Mouse (Mus musculus) heart, embryonic 16.5 days (tissue): ENCODE measurements around the gene Olfr180. TPM values are rescaled to one million over a fixed set of nuclear protein-coding genes. Genes with fewer than 3 reads are reported as not detected.

Experiments
- ATAC-seq: fragments of 200-750 bp; cut with Nextera tagmentation; replicated peaks from 2 replicates; pipeline ENCODE4 v1.8.0; 2017; ENCODE audit warnings: moderate number of reproducible peaks; ENCODE audit not compliant: insufficient read depth, low FRiP score; ENCODE audit errors: extremely low read depth
- H3K27ac ChIP-seq: fragments of 300-500 bp; sonication (generic); 2 replicates; pipeline ENCODE4 v1.5.1; 2014; ENCODE audit warnings: mild to moderate bottlenecking, low read length, control low read depth, moderate library complexity
- H3K27me3 ChIP-seq: fragments of 300-500 bp; sonication (generic); 2 replicates; pipeline ENCODE4 v1.6.1; 2014; ENCODE audit warnings: low read length, mixed read lengths; ENCODE audit not compliant: control insufficient read depth, insufficient read depth
- H3K36me3 ChIP-seq: fragments of 300-500 bp; sonication (generic); 2 replicates; pipeline ENCODE4 v1.6.1; 2014; ENCODE audit not compliant: control insufficient read depth, insufficient read depth
- H3K4me1 ChIP-seq: fragments of 300-500 bp; sonication (generic); 2 replicates; pipeline ENCODE4 v1.6.1; 2014; ENCODE audit warnings: low read length, mixed read lengths; ENCODE audit not compliant: control insufficient read depth, insufficient read depth
- H3K4me2 ChIP-seq: fragments of 300-500 bp; sonication (generic); 2 replicates; pipeline ENCODE4 v1.6.1; 2014; ENCODE audit warnings: low read depth, mild to moderate bottlenecking, control low read depth, low read length
- H3K4me3 ChIP-seq: fragments of 300-500 bp; sonication (generic); 2 replicates; pipeline ENCODE4 v1.5.1; 2014; ENCODE audit warnings: mild to moderate bottlenecking, control low read depth, low read length
- H3K9ac ChIP-seq: fragments of 300-500 bp; sonication (generic); 2 replicates; pipeline ENCODE4 v1.6.1; 2014; ENCODE audit warnings: low read length, control low read depth
- H3K9me3 ChIP-seq: fragments of 300-500 bp; sonication (generic); replicated peaks from 2 replicates; pipeline ENCODE4 v1.6.1; 2016; ENCODE audit warnings: low read length; ENCODE audit not compliant: control insufficient read depth
- WGBS: fragments of 180-500 bp; shearing (Covaris S2); extraction: QIAGEN DNeasy Blood & Tissue Kit; methylation state at CpG from one replicate; pipeline ENCODE4 v1.1.7; 2014; 5-methylcytosine and 5-hydroxymethylcytosine counted together
- polyA plus RNA-seq: library from polyadenylated mRNA; unstranded; fragments of >200 nt; fragmentation: Nextera tagmentation; extraction: Ambion mirVana; gene quantifications from 2 replicates; pipeline ENCODE4 v1.2.1, GENCODE M21; 2015

The Olfr180 gene
- polyA plus RNA-seq = not detected in 2 replicates

DNA sequence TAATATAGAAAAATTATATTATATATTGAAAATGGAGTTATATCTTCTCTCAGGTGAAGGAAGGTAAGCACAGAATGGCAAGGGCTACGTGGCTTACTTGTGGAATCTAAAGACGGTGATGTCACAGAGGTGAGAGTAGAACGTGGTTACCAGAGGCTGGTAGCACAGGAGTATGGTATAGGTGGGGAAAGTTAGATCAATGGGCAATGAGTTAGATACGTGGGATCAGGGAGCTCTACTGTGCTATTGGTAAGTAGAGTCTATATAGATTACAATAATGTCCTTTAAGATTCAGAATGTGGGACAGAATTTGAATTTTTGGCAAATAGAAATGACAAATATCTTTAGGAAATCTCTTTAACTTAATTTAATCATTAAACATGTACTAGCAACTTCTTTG, at the start of gene Olfr180:
Olfr180 (minus strand) TSS at position 101 of the 400 bp plus-strand sequence.
- no peak for ATAC-seq
- no peak within 1 kb of the TSS for H3K27ac ChIP-seq
- WGBS = 80% methylated on average over 4 of the region's 4 CpGs
- no peak within 1 kb of the TSS for H3K4me3 ChIP-seq
- H3K9me3 ChIP-seq = no peaks in the 10 kb centered on the region
- H3K9ac ChIP-seq = no peak within 1 kb of the TSS
- no peaks in the 10 kb centered on the region for H3K36me3 ChIP-seq
- H3K4me1 ChIP-seq = no peaks in the 10 kb centered on the region
- no peak within 1 kb of the TSS for H3K4me2 ChIP-seq
- H3K27me3 ChIP-seq = no peaks in the 10 kb centered on the region

- WGBS = 44% methylated on average over 1 of the region's 1 CpGs
- ATAC-seq = no peak
- no peak within 1 kb of the TSS for H3K27ac ChIP-seq
- H3K4me3 ChIP-seq = no peak within 1 kb of the TSS
- H3K9ac ChIP-seq = no peak within 1 kb of the TSS
- no peaks in the 10 kb centered on the region for H3K9me3 ChIP-seq
- no peak within 1 kb of the TSS for H3K4me2 ChIP-seq
- H3K36me3 ChIP-seq = no peaks in the 10 kb centered on the region
- no peaks in the 10 kb centered on the region for H3K27me3 ChIP-seq
- H3K4me1 ChIP-seq = no peaks in the 10 kb centered on the region
These were observed 537 bp downstream of the Olfr180 start, which contains the start of gene Olfr181 for GRCm38 (mm10) chr16:58928655-58929054. Gene Olfr181 (minus strand): TSS chr16:58928755.

- Histone ChIP-seq H3K27me3 (no peaks in the 10 kb centered on the region), H3K9me3 (0 out of 2 replicates have a peak, but pooled peaks cover 3% of the 10 kb centered on the region), H3K36me3 (no peaks in the 10 kb centered on the region), H3K4me2 (no peak within 1 kb of the TSS), H3K9ac (no peak within 1 kb of the TSS), H3K4me3 (no peak within 1 kb of the TSS), H3K27ac (no peak within 1 kb of the TSS), H3K4me1 (no peaks in the 10 kb centered on the region)
- WGBS = 77% methylated on average over 3 of the region's 3 CpGs
- ATAC-seq = no peak
These were observed 37.2 kb downstream of the Olfr180 start, which contains the start of gene Olfr178 for GRCm38 (mm10) chr16:58891963-58892362. Gene Olfr178 (minus strand): TSS chr16:58892063.

DNA sequence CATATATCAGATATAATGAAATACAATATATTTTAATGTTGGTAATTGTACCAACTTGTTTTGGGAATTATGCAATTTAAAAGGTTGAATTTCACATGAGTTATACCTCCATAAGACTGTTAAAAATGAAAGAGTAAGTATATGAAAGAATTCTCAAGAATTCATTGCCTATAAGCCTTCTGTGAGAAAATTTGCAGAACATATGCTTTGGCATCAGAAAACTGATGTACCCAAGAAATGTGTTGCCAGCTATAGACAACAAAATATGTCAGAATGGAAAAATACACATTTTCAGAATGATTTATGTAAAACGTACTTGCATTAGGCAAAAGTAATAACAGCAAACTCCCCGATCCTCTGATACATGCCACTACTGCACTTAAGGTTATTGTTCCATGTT, 44.8 kb downstream of the Olfr180 start:
- Histone ChIP-seq H3K27ac (no peak overlapping the region), H3K4me1 (no peaks in the 10 kb centered on the region), H3K9me3 (no peaks in the 10 kb centered on the region), H3K4me3 (no peak overlapping the region), H3K4me2 (no peak overlapping the region), H3K27me3 (no peaks in the 10 kb centered on the region), H3K36me3 (no peaks in the 10 kb centered on the region), H3K9ac (no peak overlapping the region)
- WGBS = 82% methylated on average over 2 of the region's 2 CpGs
- ATAC-seq = no peak

- Histone ChIP-seq H3K4me3 (no peak within 1 kb of the TSS), H3K4me2 (no peak within 1 kb of the TSS), H3K36me3 (no peaks in the 10 kb centered on the region), H3K9ac (no peak within 1 kb of the TSS), H3K4me1 (no peaks in the 10 kb centered on the region), H3K27me3 (no peaks in the 10 kb centered on the region), H3K27ac (no peak within 1 kb of the TSS), H3K9me3 (no peaks in the 10 kb centered on the region)
- no peak for ATAC-seq
- WGBS = 39% methylated on average over 1 of the region's 1 CpGs
These were observed 54.5 kb downstream of the Olfr180 start, which contains the start of gene Olfr177 for GRCm38 (mm10) chr16:58874668-58875067. Gene Olfr177 (minus strand): TSS chr16:58874768.

Other genes with a start within 250 kb of the Olfr180 start
- gene Gpr15, start 210.3 kb downstream of the Olfr180 start, polyA plus RNA-seq = 0.24 and 1.00 TPM in 2 replicates
- gene Cldnd1, start 201.5 kb downstream of the Olfr180 start, polyA plus RNA-seq = 101 and 112 TPM in 2 replicates
- not detected in 2 replicates for gene Olfr172, start 166.2 kb downstream of the Olfr180 start, polyA plus RNA-seq
- not detected in 2 replicates for gene Olfr173, start 129.1 kb downstream of the Olfr180 start, polyA plus RNA-seq
- not detected in 2 replicates for gene Olfr175-ps1, start 102.6 kb downstream of the Olfr180 start, polyA plus RNA-seq
- gene Olfr177, start 54.6 kb downstream of the Olfr180 start, polyA plus RNA-seq = not detected in 2 replicates
- not detected in 2 replicates for gene Olfr178, start 37.3 kb downstream of the Olfr180 start, polyA plus RNA-seq
- not detected in 2 replicates for gene Olfr181, start 637 bp downstream of the Olfr180 start, polyA plus RNA-seq
- not detected in 2 replicates for gene Olfr183, start 66.0 kb upstream of the Olfr180 start, polyA plus RNA-seq
- gene Olfr186, start 100.9 kb upstream of the Olfr180 start, polyA plus RNA-seq = not detected in 2 replicates
- gene Olfr187, start 110.4 kb upstream of the Olfr180 start, polyA plus RNA-seq = not detected in 2 replicates
- gene Olfr190, start 148.6 kb upstream of the Olfr180 start, polyA plus RNA-seq = not detected in 2 replicates
- not detected in 2 replicates for gene Olfr191, start 160.4 kb upstream of the Olfr180 start, polyA plus RNA-seq
- gene Olfr193, start 182.5 kb upstream of the Olfr180 start, polyA plus RNA-seq = not detected in 2 replicates
- gene Olfr194, start 191.7 kb upstream of the Olfr180 start, polyA plus RNA-seq = not detected in 2 replicates
- gene Olfr195, start 217.7 kb upstream of the Olfr180 start, polyA plus RNA-seq = not detected in 2 replicates
- not detected in 2 replicates for gene Olfr196, start 241.1 kb upstream of the Olfr180 start, polyA plus RNA-seq